Mouse (Mus musculus): ENCODE results near the gene Gm14214. TPM values are rescaled to one million over a fixed set of nuclear protein-coding genes. Genes with fewer than 3 reads are reported as not detected.

The Gm14214 gene
- polyA plus RNA-seq, 1 experiment from 2014 or later = not detected

DNA sequence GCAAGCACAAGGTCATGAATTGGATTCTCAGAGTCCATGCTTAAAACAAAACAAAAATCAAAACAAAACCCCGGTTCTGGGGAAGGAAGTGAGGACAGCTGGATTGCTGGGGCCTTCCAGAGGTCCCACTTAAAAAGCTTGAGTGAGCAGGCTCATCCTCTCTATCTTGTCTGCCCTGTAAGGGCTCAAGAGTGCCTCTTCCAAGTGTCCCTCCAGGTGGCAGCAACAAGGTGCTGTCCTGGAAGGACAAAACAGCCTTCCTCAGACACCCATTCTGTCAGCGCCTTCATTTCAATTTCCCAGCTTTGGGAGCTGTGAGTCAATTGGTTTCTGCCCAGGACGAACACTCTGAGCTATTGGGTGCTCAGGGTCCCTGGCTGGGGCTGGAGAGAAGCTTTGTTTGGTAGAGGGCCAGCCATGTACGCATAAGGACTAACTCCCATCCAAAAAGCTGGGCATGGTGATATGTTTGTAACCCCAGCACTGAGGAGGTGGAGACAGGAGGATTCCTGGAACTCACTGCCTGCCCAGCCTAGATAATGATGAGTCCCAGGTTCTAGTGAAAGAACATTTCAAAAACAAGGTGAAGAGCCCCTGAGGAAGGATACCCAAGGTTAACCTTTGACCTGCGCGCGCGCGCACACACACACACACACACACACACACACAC is 4.9 kb downstream of the Gm14214 start:
- Histone ChIP-seq H3K4me3 (ENCODE audit: low read depth, low read length) (no peak overlapping the region), H3K27ac (replicated peaks; ENCODE audit: low read depth, low read length) (no peak overlapping the region), H3K27me3 (replicated peaks; ENCODE audit: control insufficient read depth, insufficient read depth, low read length) (no peaks in the 10 kb centered on the region), H3K9ac (ENCODE audit: low read depth, low read length) (no peak overlapping the region), H3K9me3 (ENCODE audit: control insufficient read depth, low read length) (no peaks in the 10 kb centered on the region; the same call in 1 of the 2 replicates), H3K4me1 (ENCODE audit: control insufficient read depth, insufficient read depth, low read length) (peaks cover 8% of the 10 kb centered on the region; the same call in 1 of the 2 replicates), H3K4me2 (ENCODE audit: low read depth, low read length) (no peak overlapping the region), H3K36me3 (ENCODE audit: control insufficient read depth, insufficient read depth, low read length) (no peaks in the 10 kb centered on the region)
- no peak for ATAC-seq (ENCODE audit: low read depth)
- no peak for DNase-seq (ENCODE audit: low spot score)
- WGBS = 77% methylated on average over 9 of the region's 9 CpGs

DNA sequence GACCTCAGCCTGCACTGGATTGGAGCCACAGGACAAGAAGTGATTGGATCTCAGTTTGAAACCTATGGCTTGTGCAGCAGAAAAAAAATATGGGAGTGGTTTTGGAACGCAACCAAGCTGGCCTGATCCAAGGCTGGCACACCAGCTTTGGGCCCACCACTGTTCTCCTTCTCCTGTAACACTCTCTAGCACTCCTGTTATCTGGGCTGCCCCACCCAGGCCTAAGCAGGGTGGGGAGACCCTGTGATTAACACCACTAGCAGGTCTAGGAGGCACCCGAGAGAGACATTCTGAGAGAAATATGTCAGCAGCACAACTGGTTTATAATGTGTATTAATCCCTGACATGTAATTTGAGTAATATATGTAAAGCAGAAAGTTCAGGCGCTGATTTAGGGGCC is 6.6 kb downstream of the Gm14214 start:
- no peaks in the 10 kb centered on the region; the same call in 1 of the 2 replicates for H3K9me3 ChIP-seq (ENCODE audit: control insufficient read depth, low read length)
- peak; percentile 76 for ATAC-seq (ENCODE audit: low read depth)
- no peak overlapping the region for H3K4me2 ChIP-seq (ENCODE audit: low read depth, low read length)
- no peaks in the 10 kb centered on the region for H3K36me3 ChIP-seq (ENCODE audit: control insufficient read depth, insufficient read depth, low read length)
- no peak overlapping the region for H3K27ac ChIP-seq (replicated peaks; ENCODE audit: low read depth, low read length)
- H3K9ac ChIP-seq (ENCODE audit: low read depth, low read length) = no peak overlapping the region
- WGBS = 57% methylated on average over 3 of the region's 3 CpGs
- peaks cover 8% of the 10 kb centered on the region; the same call in 1 of the 2 replicates for H3K4me1 ChIP-seq (ENCODE audit: control insufficient read depth, insufficient read depth, low read length)
- H3K27me3 ChIP-seq (replicated peaks; ENCODE audit: control insufficient read depth, insufficient read depth, low read length) = no peaks in the 10 kb centered on the region
- peak; percentile 37 for DNase-seq (ENCODE audit: low spot score)
- H3K4me3 ChIP-seq (ENCODE audit: low read depth, low read length) = no peak overlapping the region

DNA sequence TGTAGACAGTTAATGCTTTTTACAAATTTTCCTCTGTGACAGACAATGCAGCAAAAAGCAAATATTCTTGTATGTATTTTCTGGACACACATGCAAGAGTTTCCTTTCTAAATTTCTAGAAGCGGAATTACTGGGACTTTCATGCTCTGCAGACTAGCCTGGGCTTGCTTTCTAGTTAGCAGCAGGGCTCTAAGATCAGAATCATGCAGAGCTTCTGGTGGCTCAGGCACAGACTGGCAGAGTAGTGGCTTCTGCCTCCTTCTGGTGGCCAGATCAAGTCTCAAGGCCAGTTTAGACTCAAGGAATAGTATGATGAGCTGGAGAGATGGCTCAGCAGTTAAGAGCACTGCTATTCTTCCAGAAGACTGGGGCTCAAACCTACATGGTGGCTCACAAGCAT is 11.4 kb downstream of the Gm14214 start:
- Histone ChIP-seq H3K9ac (ENCODE audit: low read depth, low read length) (no peak overlapping the region), H3K27me3 (replicated peaks; ENCODE audit: control insufficient read depth, insufficient read depth, low read length) (no peaks in the 10 kb centered on the region), H3K9me3 (ENCODE audit: control insufficient read depth, low read length) (no peaks in the 10 kb centered on the region; the same call in 1 of the 2 replicates), H3K4me3 (ENCODE audit: low read depth, low read length) (no peak overlapping the region), H3K36me3 (ENCODE audit: control insufficient read depth, insufficient read depth, low read length) (no peaks in the 10 kb centered on the region), H3K4me2 (ENCODE audit: low read depth, low read length) (no peak overlapping the region), H3K4me1 (ENCODE audit: control insufficient read depth, insufficient read depth, low read length) (peaks cover 6% of the 10 kb centered on the region; the same call in 1 of the 2 replicates), H3K27ac (replicated peaks; ENCODE audit: low read depth, low read length) (no peak overlapping the region)
- ATAC-seq (ENCODE audit: low read depth) = no peak
- 77% methylated on average over 1 of the region's 1 CpGs for WGBS
- DNase-seq (ENCODE audit: low spot score) = no peak

DNA sequence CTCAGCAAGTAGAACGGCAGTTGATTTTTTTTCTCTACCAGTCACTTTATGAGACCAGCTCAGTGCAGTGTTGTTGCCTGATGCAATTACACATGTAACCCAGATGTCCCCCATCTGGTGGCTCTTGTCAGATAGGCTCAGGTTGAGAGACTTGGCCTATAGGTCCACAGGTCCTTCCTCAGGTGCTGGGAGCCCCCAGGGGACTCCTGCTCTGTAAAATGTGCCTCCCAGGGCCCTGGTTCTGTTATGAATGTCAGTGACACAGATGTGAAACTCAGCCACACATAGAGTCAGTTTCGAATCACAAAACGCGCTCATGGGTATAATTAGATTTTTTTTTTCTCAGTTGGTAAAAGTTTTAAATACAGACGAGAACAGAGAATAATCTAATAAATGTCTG is 12.1 kb downstream of the Gm14214 start:
- 67% methylated on average over 5 of the region's 5 CpGs for WGBS
- Histone ChIP-seq H3K27ac (replicated peaks; ENCODE audit: low read depth, low read length) (no peak overlapping the region), H3K27me3 (replicated peaks; ENCODE audit: control insufficient read depth, insufficient read depth, low read length) (no peaks in the 10 kb centered on the region), H3K9me3 (ENCODE audit: control insufficient read depth, low read length) (no peaks in the 10 kb centered on the region; the same call in 1 of the 2 replicates), H3K4me3 (ENCODE audit: low read depth, low read length) (no peak overlapping the region), H3K9ac (ENCODE audit: low read depth, low read length) (no peak overlapping the region), H3K4me1 (ENCODE audit: control insufficient read depth, insufficient read depth, low read length) (no peaks in the 10 kb centered on the region), H3K4me2 (ENCODE audit: low read depth, low read length) (no peak overlapping the region), H3K36me3 (ENCODE audit: control insufficient read depth, insufficient read depth, low read length) (no peaks in the 10 kb centered on the region)
- ATAC-seq (ENCODE audit: low read depth) (no peak), DNase-seq (ENCODE audit: low spot score) (no peak)

DNA sequence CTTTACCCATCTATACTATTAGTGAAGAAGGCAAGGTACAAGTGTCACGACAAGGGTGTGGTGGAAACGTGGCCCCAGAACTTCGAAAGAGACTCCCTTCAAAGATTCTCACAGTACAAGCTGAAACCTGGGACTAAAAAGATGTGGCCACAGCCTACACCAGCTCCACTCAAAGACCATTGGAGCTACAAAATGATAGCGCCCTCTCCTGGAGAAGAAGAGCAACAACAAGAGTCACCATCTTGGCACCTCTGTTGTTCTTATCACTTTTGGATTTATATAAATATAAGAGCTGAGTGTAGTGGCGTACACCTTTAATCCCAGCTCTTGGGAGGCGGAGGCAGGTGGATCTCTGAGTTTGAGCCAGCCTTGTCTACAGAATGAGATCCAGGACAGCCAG is 14.0 kb downstream of the Gm14214 start:
- Histone ChIP-seq H3K27me3 (replicated peaks; ENCODE audit: control insufficient read depth, insufficient read depth, low read length) (no peaks in the 10 kb centered on the region), H3K4me1 (ENCODE audit: control insufficient read depth, insufficient read depth, low read length) (no peaks in the 10 kb centered on the region), H3K36me3 (ENCODE audit: control insufficient read depth, insufficient read depth, low read length) (no peaks in the 10 kb centered on the region), H3K9me3 (ENCODE audit: control insufficient read depth, low read length) (no peaks in the 10 kb centered on the region; the same call in 1 of the 2 replicates), H3K4me2 (ENCODE audit: low read depth, low read length) (no peak overlapping the region), H3K27ac (replicated peaks; ENCODE audit: low read depth, low read length) (no peak overlapping the region), H3K4me3 (ENCODE audit: low read depth, low read length) (no peak overlapping the region), H3K9ac (ENCODE audit: low read depth, low read length) (no peak overlapping the region)
- ATAC-seq (ENCODE audit: low read depth) (no peak), DNase-seq (ENCODE audit: low spot score) (no peak)
- 65% methylated on average over 6 of the region's 6 CpGs for WGBS

DNA sequence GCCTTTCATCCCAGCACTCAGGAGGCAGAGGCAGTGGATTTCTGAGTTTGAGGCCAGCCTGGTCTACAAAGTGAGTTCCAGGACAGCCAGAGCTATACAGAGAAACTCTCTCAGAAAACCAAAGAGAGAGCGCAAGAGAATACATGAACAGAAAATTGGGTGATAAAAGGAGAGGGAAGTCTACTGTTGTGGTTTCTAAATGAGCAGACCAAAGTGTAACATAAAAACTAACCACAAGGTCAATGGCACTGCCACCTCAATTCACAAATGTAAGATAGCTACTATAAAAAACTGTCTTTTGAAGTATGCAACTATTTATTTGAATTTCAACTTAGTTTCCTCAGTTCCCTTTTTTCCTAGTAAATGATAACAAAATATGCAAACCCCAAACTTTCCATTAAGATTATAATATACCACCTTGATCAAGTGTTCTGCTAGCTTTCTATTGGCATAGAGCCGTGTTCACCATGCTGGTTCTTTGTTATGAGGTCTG is 15.7 kb downstream of the Gm14214 start:
- no peak for DNase-seq (ENCODE audit: low spot score)
- Histone ChIP-seq H3K36me3 (ENCODE audit: control insufficient read depth, insufficient read depth, low read length) (no peaks in the 10 kb centered on the region), H3K9me3 (ENCODE audit: control insufficient read depth, low read length) (no peaks in the 10 kb centered on the region), H3K27me3 (replicated peaks; ENCODE audit: control insufficient read depth, insufficient read depth, low read length) (no peaks in the 10 kb centered on the region), H3K4me3 (ENCODE audit: low read depth, low read length) (no peak overlapping the region), H3K9ac (ENCODE audit: low read depth, low read length) (no peak overlapping the region), H3K4me2 (ENCODE audit: low read depth, low read length) (no peak overlapping the region), H3K4me1 (ENCODE audit: control insufficient read depth, insufficient read depth, low read length) (peaks cover 9% of the 10 kb centered on the region), H3K27ac (replicated peaks; ENCODE audit: low read depth, low read length) (no peak overlapping the region)
- ATAC-seq (ENCODE audit: low read depth) = no peak
- 80% methylated on average over 2 of the region's 2 CpGs for whole genome bisulfite sequencing

DNA sequence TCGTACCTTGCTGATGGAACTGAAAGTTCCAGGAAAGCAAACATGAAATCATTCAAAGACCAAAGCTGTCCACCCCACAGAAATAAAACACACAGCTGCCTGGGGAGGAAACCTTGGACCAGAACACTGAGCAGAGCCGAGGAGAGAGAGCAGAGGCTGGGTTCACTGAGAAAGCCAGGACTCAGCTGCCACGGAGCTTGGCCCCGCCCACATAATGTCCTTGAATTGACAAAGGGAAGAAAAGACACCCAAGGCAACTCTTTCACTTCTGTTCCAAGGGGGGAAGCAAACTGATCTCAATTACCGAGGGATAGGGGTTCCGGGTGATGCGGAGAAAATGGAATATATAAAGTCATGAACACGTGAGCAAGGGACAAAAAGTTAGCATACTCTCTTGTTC is 17.9 kb downstream of the Gm14214 start:
- H3K9me3 ChIP-seq (ENCODE audit: control insufficient read depth, low read length) = no peaks in the 10 kb centered on the region
- H3K4me2 ChIP-seq (ENCODE audit: low read depth, low read length) = no peak overlapping the region
- H3K4me1 ChIP-seq (ENCODE audit: control insufficient read depth, insufficient read depth, low read length) = peaks cover 14% of the 10 kb centered on the region
- DNase-seq (ENCODE audit: low spot score) = no peak
- no peaks in the 10 kb centered on the region for H3K36me3 ChIP-seq (ENCODE audit: control insufficient read depth, insufficient read depth, low read length)
- no peak overlapping the region for H3K4me3 ChIP-seq (ENCODE audit: low read depth, low read length)
- no peak overlapping the region for H3K27ac ChIP-seq (replicated peaks; ENCODE audit: low read depth, low read length)
- no peak for ATAC-seq (ENCODE audit: low read depth)
- no peaks in the 10 kb centered on the region for H3K27me3 ChIP-seq (replicated peaks; ENCODE audit: control insufficient read depth, insufficient read depth, low read length)
- 57% methylated on average over 8 of the region's 8 CpGs for WGBS
- H3K9ac ChIP-seq (ENCODE audit: low read depth, low read length) = no peak overlapping the region

DNA sequence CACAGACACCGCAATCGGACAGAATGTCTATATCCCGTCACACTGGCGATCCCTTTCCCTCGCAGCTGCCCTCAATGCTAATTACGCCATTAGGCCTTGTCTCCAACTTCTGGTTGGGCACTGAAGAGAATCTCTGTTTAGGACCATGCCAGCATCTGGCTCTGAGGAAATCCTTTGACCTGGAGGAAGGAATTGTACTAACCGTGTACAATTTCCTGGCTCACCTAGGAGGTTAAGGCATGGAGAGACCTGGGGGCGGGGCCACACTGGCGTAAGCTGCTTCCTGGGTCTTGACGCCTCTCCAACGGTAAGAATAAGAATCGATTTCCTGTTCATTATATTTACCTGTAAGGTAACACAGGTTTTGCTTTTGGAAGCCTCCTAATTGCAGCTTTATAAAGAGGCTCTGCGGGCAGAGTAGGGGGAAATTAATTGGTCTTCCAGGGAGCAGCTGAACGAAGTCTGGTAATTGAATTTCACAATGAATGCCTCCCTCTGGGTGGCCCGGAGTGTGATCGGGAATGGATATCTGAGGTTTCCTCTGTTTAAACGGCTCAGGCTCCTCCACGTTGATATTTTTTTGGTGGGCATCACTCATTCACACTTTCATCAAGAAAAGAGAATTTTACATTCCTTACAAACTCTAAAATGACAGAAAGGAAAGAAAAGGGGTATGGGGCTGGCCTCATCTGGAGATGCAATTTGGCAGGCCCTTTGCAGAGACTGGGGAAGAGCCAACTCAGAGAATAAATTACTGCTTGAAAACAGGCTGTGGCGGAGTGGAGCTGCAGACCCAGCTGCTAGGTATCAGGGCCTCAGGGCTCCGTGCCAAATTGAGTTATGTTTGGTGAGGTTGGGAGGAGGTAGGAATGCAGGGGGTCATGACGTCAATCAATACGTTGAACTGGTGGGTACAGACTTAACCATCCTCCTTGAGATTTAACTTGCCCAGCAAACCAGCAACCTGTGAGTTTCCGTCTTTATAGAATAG is 20.5 kb downstream of the Gm14214 start:
- no peaks in the 10 kb centered on the region for H3K27me3 ChIP-seq (replicated peaks; ENCODE audit: control insufficient read depth, insufficient read depth, low read length)
- peak; percentile 92 for DNase-seq (ENCODE audit: low spot score)

More for the DNA sequence above, 20.5 kb downstream of the Gm14214 start:
- peak overlapping the region; percentile 20 for H3K4me2 ChIP-seq (ENCODE audit: low read depth, low read length)
- peak overlapping the region; percentile 41 for H3K27ac ChIP-seq (replicated peaks; ENCODE audit: low read depth, low read length)
- peak; percentile 83 for ATAC-seq (ENCODE audit: low read depth)
- no peaks in the 10 kb centered on the region for H3K9me3 ChIP-seq (ENCODE audit: control insufficient read depth, low read length)
- no peak overlapping the region for H3K9ac ChIP-seq (ENCODE audit: low read depth, low read length)
- H3K4me1 ChIP-seq (ENCODE audit: control insufficient read depth, insufficient read depth, low read length) = peaks cover 14% of the 10 kb centered on the region
- no peak overlapping the region for H3K4me3 ChIP-seq (ENCODE audit: low read depth, low read length)
- 38% methylated on average over 23 of the region's 23 CpGs for WGBS
- H3K36me3 ChIP-seq (ENCODE audit: control insufficient read depth, insufficient read depth, low read length) = no peaks in the 10 kb centered on the region

Data from embryonic facial prominence, embryonic 14.5 days (tissue).